Mouse (Mus musculus) MEL (cell line): ENCODE results near the gene Dock4. TPM values are rescaled to one million over a fixed set of nuclear protein-coding genes. Genes with fewer than 3 reads are reported as not detected.

Experiments
- DNase-seq: peaks from one replicate; pipeline ENCODE4 v3.0.0; 2011; ENCODE audit warnings: low read depth, low spot score
- H3K27ac ChIP-seq: 2 replicates; pipeline ENCODE4 v1.5.1; 2012; ENCODE audit warnings: low read depth, mild to moderate bottlenecking, control low read depth, low read length, moderate library complexity; ENCODE audit not compliant: control insufficient read depth
- H3K27me3 ChIP-seq, 2 experiments: fragments of 150-350 bp in 1 of 2; sonication (generic) in 1 of 2; 2 replicates each; pipeline ENCODE4 v1.6.1; 2012; ENCODE audit warnings: low read length in 2 of 2, mild to moderate bottlenecking in 2 of 2, improper control_type of control experiment in 1 of 2, moderate library complexity in 1 of 2; ENCODE audit not compliant: insufficient read depth in 2 of 2, control insufficient read depth in 1 of 2
- H3K36me3 ChIP-seq, 2 experiments: 2 replicates each; pipeline ENCODE4 v1.6.1; 2012 to 2014; ENCODE audit warnings: low read length in 2 of 2, improper control_type of control experiment in 1 of 2, inconsistent platforms in 1 of 2, mild to moderate bottlenecking in 1 of 2; ENCODE audit not compliant: insufficient read depth in 2 of 2, control insufficient read depth in 1 of 2
- H3K4me1 ChIP-seq, 2 experiments: fragments of 150-350 bp in 1 of 2; sonication (generic) in 1 of 2; 2 replicates each; pipeline ENCODE4 v1.6.1; 2012; ENCODE audit warnings: low read length in 2 of 2, improper control_type of control experiment in 1 of 2, mild to moderate bottlenecking in 1 of 2; ENCODE audit not compliant: insufficient read depth in 2 of 2, control insufficient read depth in 1 of 2
- H3K4me3 ChIP-seq, 2 experiments: fragments of 150-350 bp in 1 of 2; sonication (generic) in 1 of 2; 2 replicates each; pipeline ENCODE4 v1.5.1; 2012; ENCODE audit warnings: low read depth in 2 of 2, low read length in 2 of 2, mild to moderate bottlenecking in 2 of 2, moderate library complexity in 2 of 2, control low read depth in 1 of 2, improper control_type of control experiment in 1 of 2; ENCODE audit not compliant: control insufficient read depth in 1 of 2, insufficient read depth in 1 of 2
- H3K79me2 ChIP-seq: 2 replicates; pipeline ENCODE4 v1.6.1; 2012; ENCODE audit warnings: mild to moderate bottlenecking, low read length, moderate library complexity; ENCODE audit not compliant: control insufficient read depth, poor library complexity, insufficient read depth
- H3K9ac ChIP-seq: 2 replicates; pipeline ENCODE4 v1.6.1; 2012; ENCODE audit warnings: low read depth, mild to moderate bottlenecking, control low read depth, low read length, moderate library complexity; ENCODE audit not compliant: control insufficient read depth, poor library complexity, severe bottlenecking
- H3K9me3 ChIP-seq: fragments of 150-350 bp; sonication (generic); replicated peaks from 2 replicates; pipeline ENCODE4 v1.6.1; 2012; ENCODE audit warnings: mild to moderate bottlenecking, low read length, improper control_type of control experiment, moderate library complexity; ENCODE audit not compliant: insufficient read depth
- BHLHE40 ChIP-seq: IDR thresholded peaks from 2 replicates; pipeline ENCODE4 v1.6.1; 2012; ENCODE audit warnings: low read depth, mild to moderate bottlenecking, inconsistent platforms, low read length, improper control_type of control experiment, borderline replicate concordance
- CHD2 ChIP-seq: IDR thresholded peaks from 2 replicates; pipeline ENCODE4 v1.6.1; 2011; ENCODE audit warnings: low read length, improper control_type of control experiment
- CTCF ChIP-seq, 3 experiments: IDR thresholded peaks in 2 of 3; conservative IDR thresholded peaks in 1 of 3; 2 replicates each; pipeline ENCODE4 v1.5.1; 2011 to 2012; ENCODE audit warnings: low read length in 3 of 3, low read depth in 2 of 3, mild to moderate bottlenecking in 2 of 3, improper control_type of control experiment in 1 of 3, inconsistent platforms in 1 of 3, mixed read lengths in 1 of 3, moderate library complexity in 1 of 3; ENCODE audit not compliant: control insufficient read depth in 1 of 3, insufficient read depth in 1 of 3, poor library complexity in 1 of 3, severe bottlenecking in 1 of 3
- E2F4 ChIP-seq: IDR thresholded peaks from 2 replicates; pipeline ENCODE4 v1.6.1; 2011; ENCODE audit warnings: low read depth, low read length, improper control_type of control experiment, borderline replicate concordance
- HCFC1 ChIP-seq: IDR thresholded peaks from 2 replicates; pipeline ENCODE4 v1.6.1; 2012; ENCODE audit warnings: low read depth, mild to moderate bottlenecking, inconsistent platforms, low read length, improper control_type of control experiment, moderate library complexity
- KAT2A ChIP-seq: conservative IDR thresholded peaks from 2 replicates; pipeline ENCODE4 v1.6.1; 2012; ENCODE audit warnings: low read depth, low read length, improper control_type of control experiment, inconsistent platforms
- MAFK ChIP-seq: IDR thresholded peaks from 2 replicates; pipeline ENCODE4 v1.6.1; 2011; ENCODE audit warnings: low read depth, mild to moderate bottlenecking, low read length, improper control_type of control experiment, borderline replicate concordance
- MAX ChIP-seq: IDR thresholded peaks from 2 replicates; pipeline ENCODE4 v1.6.1; 2011; ENCODE audit warnings: low read length, improper control_type of control experiment
- MXI1 ChIP-seq: IDR thresholded peaks from 2 replicates; pipeline ENCODE4 v1.6.1; 2011; ENCODE audit warnings: mild to moderate bottlenecking, low read depth, low read length, improper control_type of control experiment
- NELFE ChIP-seq: IDR thresholded peaks from 2 replicates; pipeline ENCODE4 v1.6.1; 2011; ENCODE audit warnings: low read depth, low read length, improper control_type of control experiment
- NRF1 ChIP-seq: IDR thresholded peaks from 2 replicates; pipeline ENCODE4 v1.6.1; 2014; ENCODE audit warnings: low read depth, mild to moderate bottlenecking, inconsistent platforms, low read length, improper control_type of control experiment, moderate library complexity; ENCODE audit not compliant: poor library complexity, insufficient read depth, severe bottlenecking
- POLR2AphosphoS2 ChIP-seq: IDR thresholded peaks from 2 replicates; pipeline ENCODE4 v1.6.1; 2011; ENCODE audit warnings: low read length, improper control_type of control experiment
- POLR2AphosphoS5 ChIP-seq: IDR thresholded peaks from 2 replicates; pipeline ENCODE4 v1.6.1; 2012; ENCODE audit warnings: low read depth, borderline replicate concordance, mild to moderate bottlenecking, inconsistent platforms, low read length, moderate library complexity, mixed read lengths
- RCOR1 ChIP-seq: IDR thresholded peaks from 2 replicates; pipeline ENCODE4 v1.6.1; 2012; ENCODE audit warnings: low read depth, mild to moderate bottlenecking, inconsistent platforms, low read length, improper control_type of control experiment
- TAL1 ChIP-seq: IDR thresholded peaks from 2 replicates; pipeline ENCODE4 v1.6.1; 2012; ENCODE audit warnings: mild to moderate bottlenecking, inconsistent platforms, low read length, moderate library complexity, mixed read lengths
- UBTF ChIP-seq: IDR thresholded peaks from 2 replicates; pipeline ENCODE4 v1.6.1; 2012; ENCODE audit warnings: low read depth, mild to moderate bottlenecking, inconsistent platforms, low read length, improper control_type of control experiment, moderate library complexity, borderline replicate concordance; ENCODE audit not compliant: insufficient read depth
- USF1 ChIP-seq: IDR thresholded peaks from 2 replicates; pipeline ENCODE4 v1.6.1; 2014; ENCODE audit warnings: low read depth, mild to moderate bottlenecking, inconsistent platforms, low read length, improper control_type of control experiment, moderate library complexity
- USF2 ChIP-seq, 2 experiments: IDR thresholded peaks; 2 replicates each; pipeline ENCODE4 v1.6.1; 2011 to 2012; ENCODE audit warnings: improper control_type of control experiment in 2 of 2, low read length in 2 of 2, borderline replicate concordance in 1 of 2, inconsistent platforms in 1 of 2, low read depth in 1 of 2, mild to moderate bottlenecking in 1 of 2; ENCODE audit not compliant: insufficient read depth in 1 of 2
- ZC3H11A ChIP-seq: IDR thresholded peaks from 2 replicates; pipeline ENCODE4 v1.6.1; 2012; ENCODE audit warnings: low read depth, mild to moderate bottlenecking, inconsistent platforms, low read length, improper control_type of control experiment
- ZKSCAN1 ChIP-seq: IDR thresholded peaks from 2 replicates; pipeline ENCODE4 v1.6.1; 2012; ENCODE audit warnings: low read depth, mild to moderate bottlenecking, inconsistent platforms, low read length, improper control_type of control experiment, moderate library complexity
- ZMIZ1 ChIP-seq: IDR thresholded peaks from 2 replicates; pipeline ENCODE4 v1.6.1; 2012; ENCODE audit warnings: low read depth, mild to moderate bottlenecking, inconsistent platforms, low read length, improper control_type of control experiment, moderate library complexity
- polyA plus RNA-seq, 2 experiments: library from polyadenylated mRNA; stranded (reverse) in 1 of 2; unstranded in 1 of 2; fragments of >175 nt in 1 of 2; fragments of >200 nt in 1 of 2; gene quantifications; 2 replicates each; pipeline versions ENCODE4 v1.2.1 to v1.2.4; 2012; ENCODE audit warnings: low replicate concordance in 2 of 2, low read depth in 1 of 2; ENCODE audit not compliant: insufficient read length in 2 of 2, insufficient read depth in 1 of 2, missing spikeins in 1 of 2
- total RNA-seq: library from RNA; depleted of rRNA; stranded (reverse); fragments of 300-350 nt; gene quantifications from 2 replicates; pipeline ENCODE4 v1.2.3, GENCODE M21; 2012

Gene Dock4
- total and polyA plus RNA-seq, 3 experiments, result 0.08 to 0.17 TPM; not detected in 1

DNA sequence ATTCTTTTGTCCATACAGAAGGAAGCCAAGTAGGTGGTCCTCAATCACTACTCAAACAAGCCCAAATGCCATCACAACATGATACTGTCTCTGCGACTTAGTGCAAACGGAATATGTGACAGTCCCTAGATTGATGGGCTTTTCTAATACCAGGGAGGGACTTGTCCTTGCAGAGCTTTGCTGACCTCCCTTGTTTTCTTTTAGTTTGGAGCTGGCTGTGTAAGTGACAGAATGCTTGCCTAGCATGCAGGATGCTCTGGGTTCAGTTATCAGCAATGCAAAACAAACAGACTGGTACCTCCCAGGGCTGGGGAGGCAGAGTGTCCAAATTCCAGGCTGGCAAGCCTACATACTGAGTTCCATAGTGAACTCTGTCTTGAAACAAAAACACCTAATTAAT is 7.7 kb upstream of the Dock4 start:
- H3K9me3 ChIP-seq, result no peaks in the 10 kb centered on the region
- TF ChIP-seq POLR2AphosphoS5 (no peak), CTCF (IDR thresholded peaks at IDR 0.05 in 2 of 3, conservative IDR thresholded peaks at IDR 0.05 in 1 of 3; ENCODE audit: control insufficient read depth in 1 of 3, insufficient read depth in 1 of 3, low read depth in 2 of 3, low read length in 3 of 3, poor library complexity in 1 of 3, severe bottlenecking in 1 of 3) (no peak), POLR2AphosphoS2 (no peak), MAFK (no peak), E2F4 (no peak), HCFC1 (no peak), ZKSCAN1 (no peak), MAX (no peak), CHD2 (no peak), RCOR1 (no peak), USF2 (IDR thresholded peaks at IDR 0.05; ENCODE audit: borderline replicate concordance in 1 of 2, insufficient read depth in 1 of 2, low read depth in 1 of 2, low read length in 2 of 2) (no peak), KAT2A (no peak), NELFE (no peak), NRF1 (no peak), ZC3H11A (no peak), TAL1 (no peak), UBTF (no peak), ZMIZ1 (no peak), MXI1 (no peak)
- H3K27ac ChIP-seq, result no peak overlapping the region
- 0 out of 4 replicates have a peak, but pooled peaks cover 0 to 3% of the 10 kb centered on the region in 2 experiments for H3K36me3 ChIP-seq
- H3K79me2 ChIP-seq, result no peaks in the 10 kb centered on the region
- no peak overlapping the region for H3K4me3 ChIP-seq
- H3K4me1 ChIP-seq, result no peaks in the 10 kb centered on the region
- no peak for DNase-seq
- H3K27me3 ChIP-seq, result no peaks in the 10 kb centered on the region
- no peak overlapping the region for H3K9ac ChIP-seq

DNA sequence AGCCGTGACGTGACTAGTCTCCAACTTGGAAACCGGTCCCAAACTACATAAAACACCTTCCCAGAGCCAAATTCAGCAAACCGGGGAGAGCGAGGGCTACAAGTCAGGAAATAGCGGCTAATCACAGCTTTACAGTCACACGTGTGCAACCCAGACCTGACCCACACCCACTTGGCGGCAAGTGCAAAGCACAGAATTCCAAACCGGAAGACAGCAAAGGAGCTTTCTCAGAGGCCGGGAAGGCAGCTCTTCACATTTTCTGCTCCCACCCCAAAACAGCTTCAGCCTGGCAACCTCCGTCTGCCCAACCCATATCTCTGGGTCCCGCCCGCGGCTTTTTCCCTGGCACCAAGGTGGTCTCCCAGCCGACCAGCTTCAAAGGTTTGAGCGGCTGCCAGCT is 546 bp upstream of the Dock4 start:
- no peaks in the 10 kb centered on the region for H3K79me2 ChIP-seq
- H3K9ac ChIP-seq, result peak overlapping the region; percentile 58
- no peak for DNase-seq
- peaks cover 0 to 3% of the 10 kb centered on the region in 2 experiments; a peak in 1 of 4 replicates for H3K36me3 ChIP-seq
- H3K27ac ChIP-seq, result no peak overlapping the region
- peak overlapping the region; percentile 87 for H3K4me3 ChIP-seq
- H3K27me3 ChIP-seq, result peaks cover 7 to 10% of the 10 kb centered on the region in 2 experiments
- TF ChIP-seq USF1 (no peak), NELFE (no peak), MXI1 (peak; percentile 70; the same call in 1 of the 2 replicates), BHLHE40 (peak; percentile 65; the same call in 1 of the 2 replicates), MAX (0 out of 2 replicates have a peak, but pooled peaks have one; percentile 36), RCOR1 (peak; percentile 56; the same call in 1 of the 2 replicates)
- no peaks in the 10 kb centered on the region; a peak in 2 of 4 replicates for H3K4me1 ChIP-seq
- no peaks in the 10 kb centered on the region for H3K9me3 ChIP-seq
